Mouse (Mus musculus): ENCODE results near the gene Zbtb1. TPM values are rescaled to one million over a fixed set of nuclear protein-coding genes. Genes with fewer than 3 reads are reported as not detected.
A peak's percentile ranks its signal among the peaks of the same experiment; 100 is the strongest.

The Zbtb1 gene
- polyA plus RNA-seq, 1 experiment from 2014 or later = 11.7 TPM

DNA sequence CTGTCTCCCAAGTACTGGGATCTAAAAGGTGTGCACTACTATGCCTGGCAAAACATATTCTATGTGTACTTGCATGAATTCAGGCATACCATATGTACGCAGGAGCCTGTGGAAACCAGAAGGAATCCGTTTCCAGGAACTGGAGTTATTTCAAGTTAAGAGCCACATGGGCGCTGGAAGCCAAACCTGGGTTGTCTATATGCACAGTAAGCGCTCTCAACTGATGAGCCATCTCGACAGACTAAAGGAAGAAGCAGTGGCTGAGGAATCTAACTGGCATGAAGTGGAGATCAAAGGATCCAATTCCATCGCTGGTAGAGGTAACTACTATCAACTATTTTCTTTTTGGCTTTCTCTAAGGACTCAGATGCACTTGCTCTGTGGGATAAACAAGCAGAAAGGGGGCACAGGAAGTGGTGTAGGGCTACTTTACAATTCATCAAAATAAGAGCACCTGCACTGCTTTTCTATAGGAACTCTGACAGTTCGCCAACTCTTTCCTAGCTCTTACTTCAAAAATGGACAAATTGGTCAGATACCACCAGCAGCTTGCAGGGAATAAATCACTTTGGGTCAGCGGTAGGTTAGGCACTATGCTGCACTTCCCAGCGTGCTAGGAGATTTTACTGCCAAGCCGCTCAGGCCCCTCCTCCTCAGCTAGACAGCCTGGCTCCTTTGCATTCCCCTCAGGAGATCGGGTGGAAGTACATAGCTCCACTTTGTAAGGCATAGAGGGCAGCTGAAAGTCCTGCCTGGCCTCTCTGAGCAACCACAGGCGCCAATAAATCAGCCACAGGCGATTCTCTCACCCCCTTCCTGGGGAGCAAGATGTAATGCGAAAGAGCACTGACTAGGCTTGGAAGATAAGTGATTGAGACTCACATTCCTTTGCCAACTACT, 2.7 kb upstream of the Zbtb1 start:
- peaks cover 10% of the 10 kb centered on the region for H3K4me1 ChIP-seq (ENCODE audit: control insufficient read depth, insufficient read depth, low read length)
- ATAC-seq (replicated peaks; ENCODE audit: insufficient number of reproducible peaks, low FRiP score, low TSS enrichment, low read depth) (no peak), DNase-seq (ENCODE audit: low spot score) (peak; percentile 23)
- WGBS = 28% methylated on average over 14 of the region's 14 CpGs
- H3K27me3 ChIP-seq (ENCODE audit: control insufficient read depth, insufficient read depth, low read length) = no peaks in the 10 kb centered on the region
- no peak overlapping the region for H3K27ac ChIP-seq (replicated peaks; ENCODE audit: low read depth, low read length)
- H3K4me2 ChIP-seq (ENCODE audit: low read depth, low read length) = peak overlapping the region; percentile 87
- peak overlapping the region; percentile 3; the same call in 1 of the 2 replicates for H3K4me3 ChIP-seq (ENCODE audit: low read depth, low read length)
- peak overlapping the region; percentile 28; the same call in 1 of the 2 replicates for H3K9ac ChIP-seq (replicated peaks; ENCODE audit: low read length)
- H3K36me3 ChIP-seq (replicated peaks; ENCODE audit: control insufficient read depth, insufficient read depth, low read depth, low read length) = no peaks in the 10 kb centered on the region
- no peaks in the 10 kb centered on the region for H3K9me3 ChIP-seq (replicated peaks; ENCODE audit: control insufficient read depth, low read length)

GRCm38 (mm10) chr12:76368201-76368789, 1.8 kb upstream of the Zbtb1 start:
- 0 out of 2 replicates have a peak overlapping the region, but pooled peaks have one; percentile 35 for H3K27ac ChIP-seq (replicated peaks; ENCODE audit: low read depth, low read length)
- peak; percentile 20 for DNase-seq (ENCODE audit: low spot score)

DNA sequence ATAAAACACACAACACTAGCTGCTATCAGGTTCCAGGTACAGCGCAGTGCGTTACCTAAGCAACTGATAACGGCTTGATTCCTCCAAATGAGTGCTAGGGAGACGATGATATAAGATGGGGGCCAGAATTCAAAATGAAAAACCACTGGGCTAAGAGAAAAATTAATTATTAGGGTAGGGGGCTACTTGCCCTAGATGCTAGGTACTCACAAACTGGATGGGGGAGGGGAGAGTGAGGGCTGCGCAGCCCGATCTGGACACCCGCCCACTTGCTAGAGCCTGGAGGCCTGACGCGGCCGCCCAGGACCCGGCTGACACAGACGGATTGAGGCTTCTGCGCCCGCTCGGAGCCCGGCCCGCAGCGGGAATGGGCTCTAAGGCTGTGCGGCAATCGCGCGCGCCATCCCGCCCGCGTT, 1.3 kb upstream of the Zbtb1 start:
- Histone ChIP-seq H3K36me3 (replicated peaks; ENCODE audit: control insufficient read depth, insufficient read depth, low read depth, low read length) (no peaks in the 10 kb centered on the region), H3K4me2 (ENCODE audit: low read depth, low read length) (peak overlapping the region; percentile 87), H3K27me3 (ENCODE audit: control insufficient read depth, insufficient read depth, low read length) (no peaks in the 10 kb centered on the region), H3K9me3 (replicated peaks; ENCODE audit: control insufficient read depth, low read length) (no peaks in the 10 kb centered on the region), H3K27ac (replicated peaks; ENCODE audit: low read depth, low read length) (peak overlapping the region; percentile 100), H3K9ac (replicated peaks; ENCODE audit: low read length) (peak overlapping the region; percentile 96), H3K4me1 (ENCODE audit: control insufficient read depth, insufficient read depth, low read length) (peaks cover 10% of the 10 kb centered on the region), H3K4me3 (ENCODE audit: low read depth, low read length) (peak overlapping the region; percentile 97)
- under 1% methylated on average over 19 of the region's 26 CpGs for WGBS
- ATAC-seq (replicated peaks; ENCODE audit: insufficient number of reproducible peaks, low FRiP score, low TSS enrichment, low read depth) (peak; percentile 29), DNase-seq (ENCODE audit: low spot score) (peak; percentile 73)

More at GRCm38 (mm10) chr12:76368201-76368789, 1.8 kb upstream of the Zbtb1 start:
- no peaks in the 10 kb centered on the region for H3K9me3 ChIP-seq (replicated peaks; ENCODE audit: control insufficient read depth, low read length)
- ATAC-seq (replicated peaks; ENCODE audit: insufficient number of reproducible peaks, low FRiP score, low TSS enrichment, low read depth) = no peak
- peaks cover 10% of the 10 kb centered on the region for H3K4me1 ChIP-seq (ENCODE audit: control insufficient read depth, insufficient read depth, low read length)
- H3K36me3 ChIP-seq (replicated peaks; ENCODE audit: control insufficient read depth, insufficient read depth, low read depth, low read length) = no peaks in the 10 kb centered on the region
- H3K4me3 ChIP-seq (ENCODE audit: low read depth, low read length) = peak overlapping the region; percentile 97
- peak overlapping the region; percentile 87 for H3K4me2 ChIP-seq (ENCODE audit: low read depth, low read length)
- no peaks in the 10 kb centered on the region for H3K27me3 ChIP-seq (ENCODE audit: control insufficient read depth, insufficient read depth, low read length)
- WGBS = 9% methylated on average over 9 of the region's 9 CpGs
- H3K9ac ChIP-seq (replicated peaks; ENCODE audit: low read length) = peak overlapping the region; percentile 96

DNA sequence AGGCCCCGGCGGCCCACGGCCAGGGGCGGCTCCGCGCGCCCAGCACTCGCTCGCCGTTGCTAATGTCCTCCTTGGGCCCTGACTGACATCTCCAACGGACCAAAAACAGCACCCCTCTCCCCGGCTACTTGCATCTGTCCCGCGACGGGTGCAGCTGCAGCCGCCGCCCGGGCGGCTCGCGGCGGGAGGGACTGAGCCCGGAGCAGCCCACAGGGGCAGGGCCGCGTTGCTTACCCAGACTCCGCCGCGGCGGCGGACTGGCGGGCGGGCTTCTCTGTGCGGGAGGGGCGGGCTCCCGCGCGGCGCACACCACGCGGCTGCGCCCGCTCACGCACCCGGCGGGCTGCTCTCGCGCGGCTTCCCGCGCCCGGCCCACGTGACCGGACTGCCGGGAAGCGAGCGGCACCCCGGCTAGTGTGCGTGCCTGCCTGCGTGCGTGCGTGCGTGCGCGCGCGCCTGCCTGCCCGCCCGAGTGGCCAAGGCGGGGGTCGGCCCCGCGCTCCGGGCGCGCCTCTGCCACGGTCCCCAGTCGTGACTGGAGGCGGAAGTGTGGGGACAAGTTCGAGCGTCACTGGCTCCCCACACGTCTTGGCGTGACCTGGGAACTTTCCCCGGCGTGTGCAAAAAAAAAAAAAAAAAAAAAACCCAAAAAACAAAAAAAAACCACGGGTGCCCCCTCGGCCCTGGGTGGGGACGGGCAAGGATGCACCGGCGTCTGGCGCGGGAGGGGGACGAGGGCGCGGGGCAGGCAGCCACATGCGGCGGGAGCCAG, 674 bp upstream of the Zbtb1 start, which contains the start of gene Zbtb25:
TSS of gene Zbtb25 (minus strand) at position 397 of the 772 bp plus-strand sequence.
- H3K9me3 ChIP-seq (replicated peaks; ENCODE audit: control insufficient read depth, low read length) = no peaks in the 10 kb centered on the region
- peak; percentile 90 for DNase-seq (ENCODE audit: low spot score)
- H3K4me1 ChIP-seq (ENCODE audit: control insufficient read depth, insufficient read depth, low read length) = peaks cover 10% of the 10 kb centered on the region
- H3K4me2 ChIP-seq (ENCODE audit: low read depth, low read length) = peak within 1 kb of the TSS; percentile 87
- H3K27me3 ChIP-seq (ENCODE audit: control insufficient read depth, insufficient read depth, low read length) = no peaks in the 10 kb centered on the region
- peak within 1 kb of the TSS; percentile 96 for H3K9ac ChIP-seq (replicated peaks; ENCODE audit: low read length)
- H3K27ac ChIP-seq (replicated peaks; ENCODE audit: low read depth, low read length) = peak within 1 kb of the TSS; percentile 100
- ATAC-seq (replicated peaks; ENCODE audit: insufficient number of reproducible peaks, low FRiP score, low TSS enrichment, low read depth) = peak; percentile 58
- no peaks in the 10 kb centered on the region for H3K36me3 ChIP-seq (replicated peaks; ENCODE audit: control insufficient read depth, insufficient read depth, low read depth, low read length)
- WGBS = under 1% methylated on average over 80 of the region's 96 CpGs
- H3K4me3 ChIP-seq (ENCODE audit: low read depth, low read length) = peak within 1 kb of the TSS; percentile 97

GRCm38 (mm10) chr12:76370831-76371571, 935 bp downstream of the Zbtb1 start:
- peak; percentile 87 for DNase-seq (ENCODE audit: low spot score)
- Histone ChIP-seq H3K4me3 (ENCODE audit: low read depth, low read length) (peak overlapping the region; percentile 97), H3K9ac (replicated peaks; ENCODE audit: low read length) (peak overlapping the region; percentile 96), H3K27me3 (ENCODE audit: control insufficient read depth, insufficient read depth, low read length) (no peaks in the 10 kb centered on the region), H3K4me2 (ENCODE audit: low read depth, low read length) (peak overlapping the region; percentile 87), H3K9me3 (replicated peaks; ENCODE audit: control insufficient read depth, low read length) (no peaks in the 10 kb centered on the region), H3K36me3 (replicated peaks; ENCODE audit: control insufficient read depth, insufficient read depth, low read depth, low read length) (no peaks in the 10 kb centered on the region), H3K27ac (replicated peaks; ENCODE audit: low read depth, low read length) (peak overlapping the region; percentile 100), H3K4me1 (ENCODE audit: control insufficient read depth, insufficient read depth, low read length) (peaks cover 10% of the 10 kb centered on the region)
- WGBS = under 1% methylated on average over 55 of the region's 63 CpGs
- ATAC-seq (replicated peaks; ENCODE audit: insufficient number of reproducible peaks, low FRiP score, low TSS enrichment, low read depth) = peak; percentile 45

DNA sequence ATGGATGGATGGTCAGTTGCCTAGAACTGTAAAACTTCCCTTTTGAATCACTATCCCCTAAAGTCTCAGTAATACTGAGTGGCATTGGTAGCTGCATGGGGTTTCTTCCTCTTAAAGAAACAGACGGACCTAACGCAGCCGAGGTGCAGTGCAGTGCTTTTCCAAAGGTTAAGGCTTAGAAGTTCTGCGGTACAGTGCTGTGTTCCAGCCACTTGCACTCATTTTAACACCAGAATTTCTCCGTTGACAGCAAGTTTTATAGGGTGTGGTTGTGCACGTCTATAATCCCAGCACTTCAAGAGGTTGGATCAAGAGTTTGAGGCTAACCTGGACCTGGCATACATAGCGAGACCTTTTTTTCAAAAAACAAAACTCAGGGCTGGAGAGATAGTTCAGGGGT, 2.0 kb downstream of the Zbtb1 start:
- ATAC-seq (replicated peaks; ENCODE audit: insufficient number of reproducible peaks, low FRiP score, low TSS enrichment, low read depth) (no peak), DNase-seq (ENCODE audit: low spot score) (no peak)
- Histone ChIP-seq H3K9ac (replicated peaks; ENCODE audit: low read length) (no peak overlapping the region; the same call in 1 of the 2 replicates), H3K27ac (replicated peaks; ENCODE audit: low read depth, low read length) (no peak overlapping the region), H3K9me3 (replicated peaks; ENCODE audit: control insufficient read depth, low read length) (no peaks in the 10 kb centered on the region), H3K4me2 (ENCODE audit: low read depth, low read length) (peak overlapping the region; percentile 87), H3K36me3 (replicated peaks; ENCODE audit: control insufficient read depth, insufficient read depth, low read depth, low read length) (no peaks in the 10 kb centered on the region), H3K27me3 (ENCODE audit: control insufficient read depth, insufficient read depth, low read length) (no peaks in the 10 kb centered on the region), H3K4me1 (ENCODE audit: control insufficient read depth, insufficient read depth, low read length) (peaks cover 10% of the 10 kb centered on the region), H3K4me3 (ENCODE audit: low read depth, low read length) (peak overlapping the region; percentile 97)
- 45% methylated on average over 7 of the region's 7 CpGs for WGBS

Data from embryonic facial prominence, embryonic 11.5 days (tissue).